Mouse (Mus musculus) MEL (cell line): ENCODE measurements at regions not wholly inside any gene's neighbourhood (a gene's known extent, or its start where the extent isn't known, plus 50 kb on each side); places are given as distances from the start of the nearest gene placed in this dataset.

Experiments
- DNase-seq: peaks from one replicate; pipeline ENCODE4 v3.0.0; 2011; ENCODE audit warnings: low read depth, low spot score
- H3K27ac ChIP-seq: 2 replicates; pipeline ENCODE4 v1.5.1; 2012; ENCODE audit warnings: low read depth, mild to moderate bottlenecking, control low read depth, low read length, moderate library complexity; ENCODE audit not compliant: control insufficient read depth
- H3K27me3 ChIP-seq, 2 experiments: fragments of 150-350 bp in 1 of 2; sonication (generic) in 1 of 2; 2 replicates each; pipeline ENCODE4 v1.6.1; 2012; ENCODE audit warnings: low read length in 2 of 2, mild to moderate bottlenecking in 2 of 2, improper control_type of control experiment in 1 of 2, moderate library complexity in 1 of 2; ENCODE audit not compliant: insufficient read depth in 2 of 2, control insufficient read depth in 1 of 2
- H3K36me3 ChIP-seq, 2 experiments: 2 replicates each; pipeline ENCODE4 v1.6.1; 2012 to 2014; ENCODE audit warnings: low read length in 2 of 2, improper control_type of control experiment in 1 of 2, inconsistent platforms in 1 of 2, mild to moderate bottlenecking in 1 of 2; ENCODE audit not compliant: insufficient read depth in 2 of 2, control insufficient read depth in 1 of 2
- H3K4me1 ChIP-seq, 2 experiments: fragments of 150-350 bp in 1 of 2; sonication (generic) in 1 of 2; 2 replicates each; pipeline ENCODE4 v1.6.1; 2012; ENCODE audit warnings: low read length in 2 of 2, improper control_type of control experiment in 1 of 2, mild to moderate bottlenecking in 1 of 2; ENCODE audit not compliant: insufficient read depth in 2 of 2, control insufficient read depth in 1 of 2
- H3K4me3 ChIP-seq, 2 experiments: fragments of 150-350 bp in 1 of 2; sonication (generic) in 1 of 2; 2 replicates each; pipeline ENCODE4 v1.5.1; 2012; ENCODE audit warnings: low read depth in 2 of 2, low read length in 2 of 2, mild to moderate bottlenecking in 2 of 2, moderate library complexity in 2 of 2, control low read depth in 1 of 2, improper control_type of control experiment in 1 of 2; ENCODE audit not compliant: control insufficient read depth in 1 of 2, insufficient read depth in 1 of 2
- H3K79me2 ChIP-seq: 2 replicates; pipeline ENCODE4 v1.6.1; 2012; ENCODE audit warnings: mild to moderate bottlenecking, low read length, moderate library complexity; ENCODE audit not compliant: control insufficient read depth, poor library complexity, insufficient read depth
- H3K9ac ChIP-seq: 2 replicates; pipeline ENCODE4 v1.6.1; 2012; ENCODE audit warnings: low read depth, mild to moderate bottlenecking, control low read depth, low read length, moderate library complexity; ENCODE audit not compliant: control insufficient read depth, poor library complexity, severe bottlenecking
- H3K9me3 ChIP-seq: fragments of 150-350 bp; sonication (generic); replicated peaks from 2 replicates; pipeline ENCODE4 v1.6.1; 2012; ENCODE audit warnings: mild to moderate bottlenecking, low read length, improper control_type of control experiment, moderate library complexity; ENCODE audit not compliant: insufficient read depth
- BHLHE40 ChIP-seq: IDR thresholded peaks from 2 replicates; pipeline ENCODE4 v1.6.1; 2012; ENCODE audit warnings: low read depth, mild to moderate bottlenecking, inconsistent platforms, low read length, improper control_type of control experiment, borderline replicate concordance
- CHD2 ChIP-seq: IDR thresholded peaks from 2 replicates; pipeline ENCODE4 v1.6.1; 2011; ENCODE audit warnings: low read length, improper control_type of control experiment
- CTCF ChIP-seq, 3 experiments: IDR thresholded peaks in 2 of 3; conservative IDR thresholded peaks in 1 of 3; 2 replicates each; pipeline ENCODE4 v1.5.1; 2011 to 2012; ENCODE audit warnings: low read length in 3 of 3, low read depth in 2 of 3, mild to moderate bottlenecking in 2 of 3, improper control_type of control experiment in 1 of 3, inconsistent platforms in 1 of 3, mixed read lengths in 1 of 3, moderate library complexity in 1 of 3; ENCODE audit not compliant: control insufficient read depth in 1 of 3, insufficient read depth in 1 of 3, poor library complexity in 1 of 3, severe bottlenecking in 1 of 3
- ELF1 ChIP-seq: IDR thresholded peaks from 2 replicates; pipeline ENCODE4 v1.6.1; 2014; ENCODE audit warnings: low read depth, mild to moderate bottlenecking, inconsistent platforms, low read length, improper control_type of control experiment, moderate library complexity
- EP300 ChIP-seq, 2 experiments: IDR thresholded peaks; 2 replicates each; pipeline ENCODE4 v1.6.1; 2011; ENCODE audit warnings: improper control_type of control experiment in 2 of 2, low read length in 2 of 2, low read depth in 1 of 2, mild to moderate bottlenecking in 1 of 2
- ETS1 ChIP-seq: IDR thresholded peaks from 2 replicates; pipeline ENCODE4 v1.6.1; 2012; ENCODE audit warnings: low read depth, mild to moderate bottlenecking, inconsistent platforms, low read length, improper control_type of control experiment, moderate library complexity
- GABPA ChIP-seq: IDR thresholded peaks from 2 replicates; pipeline ENCODE4 v1.6.1; 2012; ENCODE audit warnings: low read depth, mild to moderate bottlenecking, inconsistent platforms, low read length, improper control_type of control experiment, moderate library complexity
- GATA1 ChIP-seq: IDR thresholded peaks from 2 replicates; pipeline ENCODE4 v1.6.1; 2011; ENCODE audit warnings: low read depth, low read length, improper control_type of control experiment
- HCFC1 ChIP-seq: IDR thresholded peaks from 2 replicates; pipeline ENCODE4 v1.6.1; 2012; ENCODE audit warnings: low read depth, mild to moderate bottlenecking, inconsistent platforms, low read length, improper control_type of control experiment, moderate library complexity
- JUND ChIP-seq: IDR thresholded peaks from 2 replicates; pipeline ENCODE4 v1.6.1; 2011; ENCODE audit warnings: low read depth, mild to moderate bottlenecking, improper control_type of control experiment, low read length
- KAT2A ChIP-seq: conservative IDR thresholded peaks from 2 replicates; pipeline ENCODE4 v1.6.1; 2012; ENCODE audit warnings: low read depth, low read length, improper control_type of control experiment, inconsistent platforms
- MAFK ChIP-seq: IDR thresholded peaks from 2 replicates; pipeline ENCODE4 v1.6.1; 2011; ENCODE audit warnings: low read depth, mild to moderate bottlenecking, low read length, improper control_type of control experiment, borderline replicate concordance
- MAX ChIP-seq: IDR thresholded peaks from 2 replicates; pipeline ENCODE4 v1.6.1; 2011; ENCODE audit warnings: low read length, improper control_type of control experiment
- MAZ ChIP-seq: IDR thresholded peaks from 2 replicates; pipeline ENCODE4 v1.6.1; 2012; ENCODE audit warnings: low read depth, mild to moderate bottlenecking, inconsistent platforms, low read length, improper control_type of control experiment
- MEF2A ChIP-seq: IDR thresholded peaks from 2 replicates; pipeline ENCODE4 v1.6.1; 2014; ENCODE audit warnings: low read depth, mild to moderate bottlenecking, inconsistent platforms, low read length, improper control_type of control experiment; ENCODE audit not compliant: poor library complexity, insufficient replicate concordance, severe bottlenecking; ENCODE audit errors: extremely low read depth
- MXI1 ChIP-seq: IDR thresholded peaks from 2 replicates; pipeline ENCODE4 v1.6.1; 2011; ENCODE audit warnings: mild to moderate bottlenecking, low read depth, low read length, improper control_type of control experiment
- MYC ChIP-seq: IDR thresholded peaks from 2 replicates; pipeline ENCODE4 v1.6.1; 2011; ENCODE audit warnings: low read depth, mild to moderate bottlenecking, low read length, improper control_type of control experiment, moderate library complexity
- NELFE ChIP-seq: IDR thresholded peaks from 2 replicates; pipeline ENCODE4 v1.6.1; 2011; ENCODE audit warnings: low read depth, low read length, improper control_type of control experiment
- NRF1 ChIP-seq: IDR thresholded peaks from 2 replicates; pipeline ENCODE4 v1.6.1; 2014; ENCODE audit warnings: low read depth, mild to moderate bottlenecking, inconsistent platforms, low read length, improper control_type of control experiment, moderate library complexity; ENCODE audit not compliant: poor library complexity, insufficient read depth, severe bottlenecking
- POLR2A ChIP-seq, 2 experiments: IDR thresholded peaks; 2 replicates each; pipeline ENCODE4 v1.6.1; 2011 to 2012; ENCODE audit warnings: low read length in 2 of 2, mild to moderate bottlenecking in 2 of 2, control low read depth in 1 of 2, improper control_type of control experiment in 1 of 2, low read depth in 1 of 2, moderate library complexity in 1 of 2; ENCODE audit not compliant: control insufficient read depth in 1 of 2, insufficient read depth in 1 of 2, poor library complexity in 1 of 2
- POLR2AphosphoS2 ChIP-seq: IDR thresholded peaks from 2 replicates; pipeline ENCODE4 v1.6.1; 2011; ENCODE audit warnings: low read length, improper control_type of control experiment
- POLR2AphosphoS5 ChIP-seq: IDR thresholded peaks from 2 replicates; pipeline ENCODE4 v1.6.1; 2012; ENCODE audit warnings: low read depth, borderline replicate concordance, mild to moderate bottlenecking, inconsistent platforms, low read length, moderate library complexity, mixed read lengths
- RAD21 ChIP-seq: IDR thresholded peaks from 2 replicates; pipeline ENCODE4 v1.6.1; 2011; ENCODE audit warnings: mild to moderate bottlenecking, low read depth, low read length, improper control_type of control experiment
- RCOR1 ChIP-seq: IDR thresholded peaks from 2 replicates; pipeline ENCODE4 v1.6.1; 2012; ENCODE audit warnings: low read depth, mild to moderate bottlenecking, inconsistent platforms, low read length, improper control_type of control experiment
- SIN3A ChIP-seq: IDR thresholded peaks from 2 replicates; pipeline ENCODE4 v1.6.1; 2012; ENCODE audit warnings: low read length, improper control_type of control experiment, inconsistent platforms
- SMC3 ChIP-seq: IDR thresholded peaks from 2 replicates; pipeline ENCODE4 v1.6.1; 2011; ENCODE audit warnings: low read depth, low read length, improper control_type of control experiment
- TAL1 ChIP-seq: IDR thresholded peaks from 2 replicates; pipeline ENCODE4 v1.6.1; 2012; ENCODE audit warnings: mild to moderate bottlenecking, inconsistent platforms, low read length, moderate library complexity, mixed read lengths
- TBP ChIP-seq: IDR thresholded peaks from 2 replicates; pipeline ENCODE4 v1.8.0; 2011; ENCODE audit warnings: low read depth, low read length, improper control_type of control experiment
- TCF12 ChIP-seq: IDR thresholded peaks from 2 replicates; pipeline ENCODE4 v1.6.1; 2014; ENCODE audit warnings: low read depth, mild to moderate bottlenecking, inconsistent platforms, low read length, improper control_type of control experiment, moderate library complexity
- UBTF ChIP-seq: IDR thresholded peaks from 2 replicates; pipeline ENCODE4 v1.6.1; 2012; ENCODE audit warnings: low read depth, mild to moderate bottlenecking, inconsistent platforms, low read length, improper control_type of control experiment, moderate library complexity, borderline replicate concordance; ENCODE audit not compliant: insufficient read depth
- USF1 ChIP-seq: IDR thresholded peaks from 2 replicates; pipeline ENCODE4 v1.6.1; 2014; ENCODE audit warnings: low read depth, mild to moderate bottlenecking, inconsistent platforms, low read length, improper control_type of control experiment, moderate library complexity
- USF2 ChIP-seq, 2 experiments: IDR thresholded peaks; 2 replicates each; pipeline ENCODE4 v1.6.1; 2011 to 2012; ENCODE audit warnings: improper control_type of control experiment in 2 of 2, low read length in 2 of 2, borderline replicate concordance in 1 of 2, inconsistent platforms in 1 of 2, low read depth in 1 of 2, mild to moderate bottlenecking in 1 of 2; ENCODE audit not compliant: insufficient read depth in 1 of 2
- ZKSCAN1 ChIP-seq: IDR thresholded peaks from 2 replicates; pipeline ENCODE4 v1.6.1; 2012; ENCODE audit warnings: low read depth, mild to moderate bottlenecking, inconsistent platforms, low read length, improper control_type of control experiment, moderate library complexity
- ZMIZ1 ChIP-seq: IDR thresholded peaks from 2 replicates; pipeline ENCODE4 v1.6.1; 2012; ENCODE audit warnings: low read depth, mild to moderate bottlenecking, inconsistent platforms, low read length, improper control_type of control experiment, moderate library complexity
- ZNF384 ChIP-seq: IDR thresholded peaks from 2 replicates; pipeline ENCODE4 v1.6.1; 2012; ENCODE audit warnings: low read depth, mild to moderate bottlenecking, inconsistent platforms, low read length, improper control_type of control experiment

GRCm38 (mm10) chr3:22979896-22980890, 903.7 kb downstream of the Tbl1xr1 start:
- Histone ChIP-seq H3K36me3 (peaks cover 0 to 46% of the 10 kb centered on the region in 2 experiments; a peak in 2 of 4 replicates), H3K4me3 (peak overlapping the region in 1 of 2 experiments; percentile 3; a peak in 1 of 4 replicates), H3K9me3 (no peaks in the 10 kb centered on the region), H3K9ac (peak overlapping the region; percentile 6; the same call in 1 of the 2 replicates), H3K4me1 (peaks cover 10 to 41% of the 10 kb centered on the region in 2 experiments), H3K27ac (peak overlapping the region; percentile 80), H3K27me3 (no peaks in the 10 kb centered on the region), H3K79me2 (no peaks in the 10 kb centered on the region)
- peak; percentile 57 for DNase-seq
- TF ChIP-seq ETS1: peak; percentile 54; the same call in 1 of the 2 replicates
- TF ChIP-seq GATA1: peak; percentile 89
- TF ChIP-seq POLR2AphosphoS2: no peak
- no peak for TF ChIP-seq TBP
- TF ChIP-seq POLR2A (IDR thresholded peaks at IDR 0.05; ENCODE audit: control insufficient read depth in 1 of 2, insufficient read depth in 1 of 2, low read depth in 1 of 2, low read length in 2 of 2, poor library complexity in 1 of 2): no peak
- TF ChIP-seq ZKSCAN1: no peak
- TF ChIP-seq MAFK: no peak; the same call in 1 of the 2 replicates
- TF ChIP-seq UBTF: no peak
- no peak for TF ChIP-seq NRF1
- TF ChIP-seq MYC: 0 out of 2 replicates have a peak, but pooled peaks have one; percentile 37
- no peak for TF ChIP-seq SMC3
- no peak for TF ChIP-seq BHLHE40
- no peak for TF ChIP-seq CHD2
- no peak for TF ChIP-seq ZMIZ1
- peak; percentile 69; the same call in 1 of the 2 replicates for TF ChIP-seq SIN3A
- TF ChIP-seq MAZ: no peak
- TF ChIP-seq RCOR1: peak; percentile 35; the same call in 1 of the 2 replicates
- no peak for TF ChIP-seq NELFE
- no peak for TF ChIP-seq RAD21
- no peak for TF ChIP-seq CTCF (IDR thresholded peaks at IDR 0.05 in 2 of 3, conservative IDR thresholded peaks at IDR 0.05 in 1 of 3; ENCODE audit: control insufficient read depth in 1 of 3, insufficient read depth in 1 of 3, low read depth in 2 of 3, low read length in 3 of 3, poor library complexity in 1 of 3, severe bottlenecking in 1 of 3)
- TF ChIP-seq EP300 (IDR thresholded peaks at IDR 0.05; ENCODE audit: low read depth in 1 of 2, low read length in 2 of 2): peak; percentile 95 to 97
- TF ChIP-seq GABPA: no peak
- TF ChIP-seq USF1: no peak
- no peak for TF ChIP-seq POLR2AphosphoS5
- no peak for TF ChIP-seq JUND
- TF ChIP-seq ZNF384: peak; percentile 62
- TF ChIP-seq TCF12: peak; percentile 85
- TF ChIP-seq ELF1: no peak
- TF ChIP-seq MAX: no peak
- TF ChIP-seq KAT2A: no peak
- TF ChIP-seq TAL1: peak; percentile 43
- TF ChIP-seq MEF2A: no peak
- TF ChIP-seq USF2 (IDR thresholded peaks at IDR 0.05; ENCODE audit: borderline replicate concordance in 1 of 2, insufficient read depth in 1 of 2, low read depth in 1 of 2, low read length in 2 of 2): no peak
- no peak for TF ChIP-seq HCFC1
- TF ChIP-seq MXI1: no peak
